Mouse (Mus musculus) intestine, postnatal 0 days (tissue): ENCODE results near the gene Metap1. TPM values are rescaled to one million over a fixed set of nuclear protein-coding genes. Genes with fewer than 3 reads are reported as not detected.
"Not testable (repeated sequence)": the region's sequence is repeated elsewhere in the genome, so short reads cannot be mapped to it uniquely, and the experiment has no call there.

Experiments
- ATAC-seq: fragments of 200-750 bp; cut with Nextera tagmentation; 2 replicates; pipeline ENCODE4 v1.8.0; 2017; ENCODE audit warnings: mild to moderate bottlenecking, moderate TSS enrichment, moderate library complexity
- H3K27ac ChIP-seq: fragments of 300-500 bp; sonication (generic); 2 replicates; pipeline ENCODE4 v1.5.1; 2014; ENCODE audit warnings: mild to moderate bottlenecking, low read depth, low read length, moderate library complexity
- H3K27me3 ChIP-seq: fragments of 300-500 bp; sonication (generic); replicated peaks from 2 replicates; pipeline ENCODE4 v1.6.1; 2014; ENCODE audit warnings: low read length, mixed read lengths; ENCODE audit not compliant: control insufficient read depth, insufficient read depth
- H3K36me3 ChIP-seq: fragments of 300-500 bp; sonication (generic); 2 replicates; pipeline ENCODE4 v1.6.1; 2014; ENCODE audit warnings: mild to moderate bottlenecking, moderate library complexity; ENCODE audit not compliant: control insufficient read depth, insufficient read depth
- H3K4me1 ChIP-seq: fragments of 300-500 bp; sonication (generic); replicated peaks from 2 replicates; pipeline ENCODE4 v1.6.1; 2014; ENCODE audit warnings: antibody characterized with exemption, low read length, mixed read lengths; ENCODE audit not compliant: control insufficient read depth, insufficient read depth
- H3K4me2 ChIP-seq: fragments of 300-500 bp; sonication (generic); replicated peaks from 2 replicates; pipeline ENCODE4 v1.6.1; 2014; ENCODE audit warnings: low read depth, mild to moderate bottlenecking, moderate library complexity
- H3K4me3 ChIP-seq: fragments of 300-500 bp; sonication (generic); 2 replicates; pipeline ENCODE4 v1.5.1; 2014; ENCODE audit warnings: low read depth, low read length
- H3K9ac ChIP-seq: fragments of 300-500 bp; sonication (generic); 2 replicates; pipeline ENCODE4 v1.6.1; 2014; ENCODE audit warnings: mild to moderate bottlenecking, low read depth, low read length
- H3K9me3 ChIP-seq: fragments of 300-500 bp; sonication (generic); 2 replicates; pipeline ENCODE4 v1.6.1; 2016; ENCODE audit warnings: mixed run types; ENCODE audit not compliant: control insufficient read depth
- CTCF ChIP-seq: sonication (generic); IDR thresholded peaks from 2 replicates; pipeline ENCODE4 v1.5.1; 2016; ENCODE audit warnings: low read depth, mild to moderate bottlenecking, control low read depth, antibody characterized with exemption, moderate library complexity
- WGBS: fragments of 180-500 bp; shearing (Covaris S2); extraction: QIAGEN DNeasy Blood & Tissue Kit; methylation state at CpG from one replicate; pipeline ENCODE4 v1.1.7; 2014; 5-methylcytosine and 5-hydroxymethylcytosine counted together
- polyA plus RNA-seq: library from polyadenylated mRNA; unstranded; fragments of >200 nt; fragmentation: Nextera tagmentation; extraction: Ambion mirVana; gene quantifications from 2 replicates; pipeline ENCODE4 v1.2.1, GENCODE M21; 2015

The Metap1 gene
- polyA plus RNA-seq, 1 experiment from 2014 or later, result 29.6 TPM

- Histone ChIP-seq H3K9me3 (no peaks in the 10 kb centered on the region), H3K4me1 (no peaks in the 10 kb centered on the region), H3K4me3 (no peak overlapping the region), H3K27me3 (no peaks in the 10 kb centered on the region), H3K9ac (no peak overlapping the region), H3K27ac (no peak overlapping the region), H3K4me2 (no peak overlapping the region), H3K36me3 (peaks cover 53% of the 10 kb centered on the region)
- ATAC-seq, result no peak
- no peak for TF ChIP-seq CTCF
- WGBS, result 88% methylated on average over 3 of the region's 3 CpGs
These were observed 18.2 kb downstream of the Metap1 start for GRCm38 (mm10) chr3:138471066-138471465.

GRCm38 (mm10) chr3:138466656-138467055 lies 22.7 kb downstream of the Metap1 start:
- H3K9me3 ChIP-seq, H3K27ac ChIP-seq, H3K9ac ChIP-seq, H3K4me1 ChIP-seq, H3K4me3 ChIP-seq, ATAC-seq, H3K27me3 ChIP-seq, H3K4me2 ChIP-seq: not testable (repeated sequence)
- peaks cover 74% of the 10 kb centered on the region for H3K36me3 ChIP-seq
- 78% methylated on average over 1 of the region's 1 CpGs for WGBS

- Histone ChIP-seq H3K9me3 (no peaks in the 10 kb centered on the region), H3K9ac (no peak overlapping the region), H3K4me1 (no peaks in the 10 kb centered on the region), H3K4me3 (no peak overlapping the region), H3K27ac (no peak overlapping the region), H3K36me3 (peaks cover 75% of the 10 kb centered on the region), H3K4me2 (no peak overlapping the region), H3K27me3 (no peaks in the 10 kb centered on the region)
- ATAC-seq, result no peak
- WGBS, result 77% methylated on average over 16 of the region's 16 CpGs
- TF ChIP-seq CTCF, result no peak
These were observed 24.7 kb downstream of the Metap1 start for GRCm38 (mm10) chr3:138464573-138465147.

DNA sequence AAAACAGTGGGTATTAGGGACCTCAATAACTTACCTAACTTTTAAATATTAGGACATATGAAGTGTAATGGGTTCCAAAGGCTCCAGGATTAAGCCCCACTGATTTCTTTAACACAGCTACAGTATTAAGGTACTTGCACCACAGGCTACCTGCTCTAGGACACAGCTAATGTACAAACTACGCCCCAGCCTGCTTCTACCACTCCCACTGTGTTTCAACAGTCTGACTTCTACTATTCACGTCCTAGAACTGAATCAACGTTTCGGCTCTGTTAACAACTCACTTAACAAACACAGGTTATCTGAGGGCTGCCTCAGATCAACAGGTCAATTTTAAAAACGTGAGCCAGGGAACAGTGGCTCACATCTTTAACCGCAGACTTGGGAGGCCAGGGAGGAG lies 25.5 kb downstream of the Metap1 start:
- no peak for ATAC-seq
- no peaks in the 10 kb centered on the region for H3K27me3 ChIP-seq
- no peak for TF ChIP-seq CTCF
- H3K4me3 ChIP-seq, result no peak overlapping the region
- H3K4me2 ChIP-seq, result no peak overlapping the region
- H3K36me3 ChIP-seq, result peaks cover 73% of the 10 kb centered on the region
- H3K9ac ChIP-seq, result no peak overlapping the region
- 69% methylated on average over 6 of the region's 6 CpGs for WGBS
- H3K9me3 ChIP-seq, result no peaks in the 10 kb centered on the region
- H3K27ac ChIP-seq, result no peak overlapping the region
- H3K4me1 ChIP-seq, result no peaks in the 10 kb centered on the region

DNA sequence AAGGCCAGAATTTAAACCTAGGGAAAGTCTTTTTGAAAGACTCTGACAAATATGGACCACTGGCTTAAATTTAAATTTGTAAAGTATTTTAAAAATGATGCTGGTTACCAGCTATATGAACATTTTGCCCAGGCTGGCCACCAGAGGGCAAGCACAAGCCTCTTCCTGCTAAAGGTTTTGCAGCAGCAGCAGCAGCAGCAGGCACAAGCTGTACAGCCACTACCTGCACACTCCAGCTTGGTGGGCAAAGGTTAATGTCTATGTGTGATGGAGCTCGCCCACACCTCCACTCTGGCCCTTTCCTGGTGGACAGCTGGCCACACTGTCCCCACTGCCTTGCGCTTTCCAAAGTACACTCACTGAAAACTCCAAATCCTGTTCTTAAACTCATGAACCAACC lies 26.2 kb downstream of the Metap1 start:
- Histone ChIP-seq H3K4me2 (no peak overlapping the region), H3K9ac (no peak overlapping the region), H3K27ac (no peak overlapping the region), H3K27me3 (no peaks in the 10 kb centered on the region), H3K4me1 (no peaks in the 10 kb centered on the region), H3K9me3 (no peaks in the 10 kb centered on the region), H3K4me3 (no peak overlapping the region), H3K36me3 (peaks cover 72% of the 10 kb centered on the region)
- peak; percentile 76; the same call in 1 of the 2 replicates for ATAC-seq
- 70% methylated on average over 2 of the region's 2 CpGs for WGBS
- TF ChIP-seq CTCF, result peak; percentile 79

DNA sequence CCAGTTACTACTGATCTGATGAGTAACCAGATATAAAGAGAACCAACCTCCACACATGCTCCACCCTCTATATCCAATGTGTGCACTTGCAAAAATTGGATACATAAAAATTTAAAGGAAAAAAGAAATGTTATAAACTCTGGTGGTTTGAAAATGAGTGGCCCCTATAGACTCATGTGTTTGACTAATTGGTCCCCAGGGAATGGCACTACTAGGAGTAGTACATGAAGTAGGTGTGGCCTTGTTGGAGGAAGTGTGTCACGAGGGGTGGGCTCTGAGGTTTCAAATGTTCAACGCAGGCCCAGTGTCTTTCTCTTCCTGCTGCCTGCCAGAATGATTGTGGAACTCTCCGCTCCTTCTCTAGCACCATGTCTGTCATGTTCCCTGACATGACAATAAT lies 27.5 kb downstream of the Metap1 start:
- H3K36me3 ChIP-seq, result peaks cover 69% of the 10 kb centered on the region

DNA sequence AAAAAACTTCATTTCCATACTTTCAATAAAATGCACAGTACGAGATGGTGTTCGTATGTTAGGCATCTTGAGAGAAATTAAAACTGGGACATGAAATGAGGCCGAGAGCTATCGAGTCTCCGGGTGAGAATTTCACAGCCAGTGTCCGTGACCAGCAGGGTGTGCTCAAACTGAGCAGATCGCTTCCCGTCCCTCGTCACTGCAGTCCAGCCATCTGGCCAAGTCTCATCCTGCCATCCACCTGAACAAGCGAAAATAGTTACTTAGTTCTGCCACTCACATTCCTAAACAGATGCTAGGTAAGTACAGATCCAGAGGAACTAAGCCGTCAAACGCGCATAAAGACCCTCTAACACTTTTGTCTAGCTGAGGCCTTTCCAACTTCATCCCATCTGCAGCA lies 29.1 kb downstream of the Metap1 start:
- Histone ChIP-seq H3K9me3 (no peaks in the 10 kb centered on the region), H3K4me3 (no peak overlapping the region), H3K36me3 (peaks cover 69% of the 10 kb centered on the region), H3K4me2 (no peak overlapping the region), H3K9ac (no peak overlapping the region), H3K27me3 (no peaks in the 10 kb centered on the region), H3K4me1 (no peaks in the 10 kb centered on the region), H3K27ac (no peak overlapping the region)
- peak; percentile 51 for TF ChIP-seq CTCF
- no peak for ATAC-seq
- 85% methylated on average over 13 of the region's 13 CpGs for WGBS

More for the DNA sequence above, 27.5 kb downstream of the Metap1 start:
- H3K27ac ChIP-seq, result no peak overlapping the region
- no peak overlapping the region for H3K4me2 ChIP-seq
- no peaks in the 10 kb centered on the region for H3K4me1 ChIP-seq
- 96% methylated on average over 3 of the region's 3 CpGs for WGBS
- ATAC-seq, result no peak
- no peaks in the 10 kb centered on the region for H3K9me3 ChIP-seq
- TF ChIP-seq CTCF, result no peak
- H3K9ac ChIP-seq, result no peak overlapping the region
- H3K27me3 ChIP-seq, result no peaks in the 10 kb centered on the region
- no peak overlapping the region for H3K4me3 ChIP-seq
